Mouse (Mus musculus): ENCODE data around the gene Enpp4.
A peak's percentile ranks its signal among the peaks of the same experiment; 100 is the strongest.

Gene Enpp4

GRCm38 (mm10) chr17:44091512-44091911, 14.1 kb downstream of the Enpp4 start:
- no peak for DNase-seq (ENCODE audit: low spot score in 2 of 2)

DNA sequence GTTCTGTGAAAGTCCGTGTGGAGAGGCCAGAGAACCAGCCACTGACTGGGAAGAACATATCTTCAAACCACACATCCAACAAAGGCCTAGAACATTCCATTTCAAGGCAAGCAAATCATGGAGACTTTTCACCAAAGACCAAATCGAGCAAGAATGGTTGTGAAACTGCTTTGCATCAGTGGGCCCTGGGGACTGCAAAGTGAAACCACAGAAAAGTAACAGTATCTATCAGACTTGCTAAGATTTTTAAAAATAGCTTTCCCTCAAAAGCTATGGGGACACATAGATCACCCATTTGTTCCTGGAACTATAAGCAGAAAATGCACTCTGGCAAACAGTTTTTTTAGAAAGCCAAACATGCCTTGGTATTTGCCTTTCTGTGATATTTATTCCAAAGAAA, 14.7 kb downstream of the Enpp4 start:
- no peak for DNase-seq (ENCODE audit: low spot score in 2 of 2)

- no peak for DNase-seq (ENCODE audit: low spot score in 2 of 2)
These were observed 17.4 kb downstream of the Enpp4 start for GRCm38 (mm10) chr17:44088226-44088625.

DNA sequence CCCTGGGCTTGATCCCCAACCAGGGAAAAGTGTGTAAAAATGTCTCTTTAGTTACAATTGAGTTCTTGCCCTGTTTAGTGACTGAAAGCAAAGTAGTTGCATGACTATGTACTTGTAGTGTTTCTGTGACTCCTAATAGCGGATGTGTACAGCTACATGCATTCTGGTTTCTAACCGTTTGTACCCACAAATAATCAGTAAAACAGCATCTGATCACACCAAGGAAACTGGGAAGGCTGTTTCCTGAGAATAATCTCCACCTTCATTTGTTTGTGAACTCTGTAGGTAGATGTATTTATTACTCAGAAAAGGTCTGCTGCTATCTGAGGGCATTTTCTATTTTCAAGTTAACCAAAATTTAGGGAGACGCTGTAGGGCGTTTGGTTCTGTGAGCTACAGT, 22.5 kb downstream of the Enpp4 start:
- no peak for DNase-seq (ENCODE audit: low spot score in 2 of 2)

DNA sequence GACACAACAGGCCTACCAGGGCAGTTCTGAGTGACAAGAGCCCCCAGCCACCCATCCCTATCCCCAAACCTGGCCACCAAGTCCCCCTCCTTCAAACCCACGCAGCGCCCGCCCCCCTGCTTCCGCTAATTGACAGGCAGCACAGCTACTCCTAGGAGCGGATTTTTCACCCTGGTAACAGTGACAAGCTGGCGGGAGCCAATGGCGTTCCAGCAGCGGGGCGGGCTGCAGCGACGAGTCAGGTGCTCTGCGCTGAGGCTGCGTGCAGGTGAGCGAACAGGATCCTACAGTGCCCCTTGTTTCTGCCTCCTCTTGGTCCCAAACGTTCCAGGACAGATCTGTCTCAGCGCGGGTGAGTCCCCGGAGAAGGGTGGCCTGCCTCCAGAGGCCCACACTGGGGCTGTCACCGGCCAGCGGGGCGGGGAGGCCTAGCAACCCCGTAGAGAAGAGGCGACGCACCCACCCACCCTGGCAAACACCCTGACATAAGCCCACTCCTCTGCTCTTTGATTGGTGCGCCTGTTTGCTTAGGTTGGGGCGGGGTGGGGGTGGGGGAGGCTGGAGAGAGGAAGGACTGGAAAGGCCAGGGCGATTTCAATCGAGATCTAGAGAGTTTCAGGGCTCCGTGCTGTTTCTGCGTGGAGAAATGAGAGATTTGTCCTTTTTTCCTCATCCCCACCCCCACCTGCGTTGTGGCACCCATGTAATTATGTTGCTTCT, 26.8 kb downstream of the Enpp4 start, which contains the start of gene Enpp5:
TSS of gene Enpp5 (plus strand) at position 183 of the 720 bp plus-strand sequence.
- peak; percentile 68 to 74 for DNase-seq (ENCODE audit: low spot score in 2 of 2)

DNA sequence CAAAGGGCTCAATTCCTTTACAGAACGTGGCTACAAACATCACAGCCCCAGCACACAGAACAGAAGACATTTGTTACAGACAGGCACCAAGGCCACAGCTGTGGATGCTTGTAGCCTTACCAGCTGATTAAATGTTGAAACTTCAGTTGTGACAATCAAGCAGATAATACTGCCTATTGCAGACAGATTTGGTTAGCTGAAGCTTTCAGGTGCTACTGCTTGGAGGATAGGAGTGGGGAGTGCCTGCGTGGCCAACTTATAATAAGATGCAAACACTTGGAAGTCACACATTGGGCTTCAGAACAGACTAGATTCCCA, 27.8 kb downstream of the Enpp4 start:
- no peak for DNase-seq (ENCODE audit: low spot score in 2 of 2)

- DNase-seq (ENCODE audit: low spot score in 2 of 2), result no peak
These were observed 28.3 kb downstream of the Enpp4 start for GRCm38 (mm10) chr17:44077146-44077842.

GRCm38 (mm10) chr17:44076051-44076680, 29.4 kb downstream of the Enpp4 start:
- DNase-seq (ENCODE audit: low spot score in 2 of 2), result no peak

GRCm38 (mm10) chr17:44075601-44076000, 30.0 kb downstream of the Enpp4 start:
- no peak for DNase-seq (ENCODE audit: low spot score in 2 of 2)

DNA sequence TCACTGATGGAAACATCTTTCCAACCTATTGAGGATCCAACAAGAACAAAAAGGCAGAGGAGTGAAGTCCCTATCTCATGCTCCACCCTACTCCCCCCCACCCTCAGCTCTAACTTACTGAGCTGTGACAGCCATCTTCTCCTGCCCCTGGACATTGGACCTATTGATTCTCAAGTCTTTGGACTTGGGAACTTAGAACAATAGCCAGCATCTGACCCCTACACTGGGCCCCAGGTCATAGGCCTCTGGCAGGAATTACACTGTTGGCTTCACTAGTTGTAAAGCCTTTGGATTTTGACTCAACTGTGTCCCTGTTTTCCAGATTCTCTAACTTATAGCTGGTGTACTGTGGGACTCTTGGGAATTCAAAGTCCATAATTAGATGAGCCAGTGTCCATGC, 33.9 kb downstream of the Enpp4 start:
- DNase-seq (ENCODE audit: low spot score in 2 of 2), result no peak

DNA sequence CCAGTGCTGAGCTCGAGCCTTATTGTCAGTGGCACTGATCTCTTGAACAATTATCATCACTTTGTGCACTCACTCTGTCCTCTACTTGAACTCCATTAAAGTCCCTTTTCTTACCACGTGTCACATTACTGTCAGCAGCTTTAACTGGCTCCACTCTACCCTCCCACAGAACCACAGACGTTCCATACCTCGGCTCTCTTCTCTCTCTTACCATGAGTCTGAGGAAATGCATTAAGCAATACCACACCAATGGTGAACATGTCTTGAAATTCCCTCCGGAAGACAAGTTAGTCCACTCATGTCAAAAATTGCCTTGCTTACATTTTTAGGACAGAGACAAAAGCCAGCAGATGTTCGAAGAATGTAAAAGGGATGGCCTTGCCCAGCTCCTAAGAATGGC, 36.7 kb downstream of the Enpp4 start:
- no peak for DNase-seq (ENCODE audit: low spot score in 2 of 2)

DNA sequence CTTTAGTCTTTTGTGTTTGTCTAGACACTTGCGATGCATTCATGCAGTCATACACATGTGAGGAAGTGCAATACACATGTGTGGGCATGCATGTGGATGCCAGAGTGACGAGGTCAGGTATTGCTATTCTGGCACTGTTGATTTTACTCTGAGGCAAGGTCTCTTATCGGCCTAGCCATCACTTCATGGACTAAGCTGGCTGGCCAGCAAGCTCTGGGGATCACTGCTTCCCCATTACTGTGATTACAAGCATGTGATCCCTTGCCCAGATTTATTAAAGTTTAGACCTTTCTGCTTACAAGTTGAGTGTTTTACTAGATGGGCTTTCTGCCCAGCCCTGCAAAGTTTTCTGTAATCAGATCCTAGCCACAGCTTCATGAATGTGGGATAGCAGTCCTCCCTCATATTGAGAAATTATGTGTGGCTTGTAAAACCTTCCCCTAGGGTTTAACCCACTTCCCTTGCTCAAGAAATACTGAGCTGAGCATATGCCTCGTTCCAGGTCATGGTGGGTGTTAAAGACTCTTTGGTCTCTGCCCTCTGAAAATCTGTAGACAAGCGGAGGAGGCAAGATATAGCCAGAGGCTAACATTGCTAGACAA, 44.2 kb downstream of the Enpp4 start:
- DNase-seq (ENCODE audit: low spot score in 2 of 2), result no peak

GRCm38 (mm10) chr17:44060781-44061180, 44.8 kb downstream of the Enpp4 start:
- no peak for DNase-seq (ENCODE audit: low spot score in 2 of 2)

DNA sequence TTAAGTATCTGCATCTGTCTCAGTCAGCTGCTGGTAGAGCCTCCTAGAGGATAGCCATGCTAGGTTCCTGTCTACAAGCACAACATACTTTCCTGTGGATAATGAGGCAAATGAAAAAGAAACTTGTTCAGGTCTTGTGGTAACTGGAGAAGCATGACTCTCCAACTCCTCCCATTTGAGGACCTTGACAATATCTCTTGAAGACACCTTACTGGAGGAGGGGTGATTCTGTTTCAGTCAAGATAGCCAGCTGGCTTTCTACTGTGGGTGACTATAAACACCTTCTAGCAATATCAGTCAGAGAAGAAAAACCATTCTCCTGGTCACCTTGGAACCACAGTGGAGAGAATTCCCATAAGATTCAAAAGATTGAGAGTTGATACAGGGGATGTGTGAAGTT, 47.5 kb downstream of the Enpp4 start:
- DNase-seq (ENCODE audit: low spot score in 2 of 2), result no peak

DNA sequence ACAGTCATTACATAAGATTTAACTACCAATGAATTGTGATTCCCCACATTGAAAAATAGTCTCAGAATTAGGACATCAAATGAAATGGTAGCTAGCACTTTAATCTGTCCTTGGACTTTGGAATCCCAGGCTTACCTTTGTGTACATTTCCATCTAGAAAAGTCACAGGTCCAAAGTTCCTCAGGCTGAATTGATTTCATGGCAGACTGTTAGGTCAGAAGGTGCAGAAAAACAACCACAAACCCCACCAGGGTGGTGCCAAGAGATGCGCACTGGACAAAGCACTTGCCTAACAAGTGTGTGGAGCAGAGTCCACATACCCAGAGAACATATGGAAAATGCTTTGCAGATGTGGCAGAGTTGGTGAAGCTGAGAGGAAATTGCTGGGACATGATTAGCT, 48.5 kb downstream of the Enpp4 start:
- no peak for DNase-seq (ENCODE audit: low spot score in 2 of 2)

- no peak for DNase-seq (ENCODE audit: low spot score in 2 of 2)
These were observed 52.2 kb downstream of the Enpp4 start for GRCm38 (mm10) chr17:44053427-44053826.
